Mouse (Mus musculus) myocyte (in vitro differentiated cells): Measurements from ENCODE around the gene Gm9903. TPM values are rescaled to one million over a fixed set of nuclear protein-coding genes. Genes with fewer than 3 reads are reported as not detected.

Experiments used
- H3K27me3 ChIP-seq: one replicate; pipeline ENCODE4 v1.6.1; 2011; ENCODE audit not compliant: control insufficient read depth, insufficient read depth, insufficient read length
- H3K36me3 ChIP-seq: one replicate; pipeline ENCODE4 v1.6.1; 2011; ENCODE audit not compliant: control insufficient read depth, insufficient read depth
- H3K4me2 ChIP-seq: one replicate; pipeline ENCODE4 v1.6.1; 2011; ENCODE audit warnings: low read depth, control low read depth
- H3K4me3 ChIP-seq: one replicate; pipeline ENCODE4 v1.5.1; 2011; ENCODE audit warnings: mild to moderate bottlenecking, control low read depth, moderate library complexity
- H3K79me2 ChIP-seq: one replicate; pipeline ENCODE4 v1.6.1; 2011; ENCODE audit not compliant: control insufficient read depth, insufficient read depth
- H3ac ChIP-seq: one replicate; pipeline ENCODE4 v1.6.1; 2011; ENCODE audit not compliant: control insufficient read depth, insufficient read length
- CEBPB ChIP-seq: IDR thresholded peaks from 2 replicates; pipeline ENCODE4 v1.6.1; 2011; ENCODE audit warnings: mild to moderate bottlenecking, moderate library complexity; ENCODE audit not compliant: poor library complexity, insufficient read depth, severe bottlenecking
- E2F4 ChIP-seq: IDR thresholded peaks from one replicate; pipeline ENCODE4 v1.6.1; 2011; ENCODE audit warnings: mild to moderate bottlenecking, control low read depth, moderate library complexity; ENCODE audit not compliant: insufficient read depth
- MAX ChIP-seq: IDR thresholded peaks from one replicate; pipeline ENCODE4 v1.6.1; 2011; ENCODE audit warnings: low read depth, mild to moderate bottlenecking, control low read depth
- MYOD1 ChIP-seq, 3 experiments: IDR thresholded peaks; one replicate each; pipeline ENCODE4 v1.6.1; 2011; ENCODE audit warnings: control low read depth in 2 of 3, low read depth in 2 of 3, mild to moderate bottlenecking in 2 of 3, moderate library complexity in 1 of 3; ENCODE audit not compliant: insufficient read length in 2 of 3, control insufficient read depth in 1 of 3
- MYOG ChIP-seq, 3 experiments: IDR thresholded peaks; one replicate each; pipeline ENCODE4 v1.6.1; 2011; ENCODE audit warnings: control low read depth in 2 of 3, low read depth in 2 of 3, mild to moderate bottlenecking in 2 of 3; ENCODE audit not compliant: insufficient read length in 2 of 3, control insufficient read depth in 1 of 3, insufficient read depth in 1 of 3
- POLR2A ChIP-seq: IDR thresholded peaks from one replicate; pipeline ENCODE4 v1.6.1; 2011; ENCODE audit warnings: low read depth, mild to moderate bottlenecking, control low read depth, moderate library complexity; ENCODE audit not compliant: insufficient read length
- POLR2AphosphoS2 ChIP-seq: IDR thresholded peaks from one replicate; pipeline ENCODE4 v1.6.1; 2011; ENCODE audit warnings: low read depth, control low read depth; ENCODE audit not compliant: insufficient read length
- REST ChIP-seq: IDR thresholded peaks from one replicate; pipeline ENCODE4 v1.6.1; 2011; ENCODE audit warnings: mild to moderate bottlenecking, control low read depth, moderate library complexity; ENCODE audit not compliant: insufficient read depth, insufficient read length
- SRF ChIP-seq: IDR thresholded peaks from one replicate; pipeline ENCODE4 v1.6.1; 2011; ENCODE audit warnings: low read depth; ENCODE audit not compliant: control insufficient read depth, insufficient read length
- TCF12 ChIP-seq: IDR thresholded peaks from one replicate; pipeline ENCODE4 v1.6.1; 2011; ENCODE audit warnings: mild to moderate bottlenecking, control low read depth; ENCODE audit not compliant: poor library complexity, insufficient read depth, severe bottlenecking
- TCF3 ChIP-seq: IDR thresholded peaks from one replicate; pipeline ENCODE4 v1.6.1; 2011; ENCODE audit warnings: low read depth, control low read depth; ENCODE audit not compliant: insufficient read length
- USF1 ChIP-seq: IDR thresholded peaks from one replicate; pipeline ENCODE4 v1.6.1; 2011; ENCODE audit warnings: low read depth, mild to moderate bottlenecking, control low read depth, moderate library complexity
- polyA plus RNA-seq: library from polyadenylated mRNA; unstranded; fragments of >200 nt; fragmentation: generic; extraction: Trizol; gene quantifications from one replicate; pipeline ENCODE4 v1.2.1, GENCODE M21; 2012; ENCODE audit warnings: missing spikeins

Gene Gm9903
- polyA plus RNA-seq = 0.25 TPM

- Histone ChIP-seq H3K36me3 (no peaks in the 10 kb centered on the region), H3ac (peak within 1 kb of the TSS; percentile 65), H3K4me2 (peak within 1 kb of the TSS; percentile 97), H3K27me3 (no peaks in the 10 kb centered on the region), H3K4me3 (peak within 1 kb of the TSS; percentile 60), H3K79me2 (peaks cover 43% of the 10 kb centered on the region)
- no peak for TF ChIP-seq MYOD1 (IDR thresholded peaks at IDR 0.05; ENCODE audit: control insufficient read depth in 1 of 3, insufficient read length in 2 of 3, low read depth in 2 of 3)
- peak in 2 of 3 experiments; percentile 2 to 36 for TF ChIP-seq MYOG (IDR thresholded peaks at IDR 0.05; ENCODE audit: control insufficient read depth in 1 of 3, insufficient read depth in 1 of 3, insufficient read length in 2 of 3, low read depth in 2 of 3)
- TF ChIP-seq CEBPB = no peak
- TF ChIP-seq TCF12 = no peak
- peak; percentile 47 for TF ChIP-seq SRF
- TF ChIP-seq REST = peak; percentile 16
- peak; percentile 2 for TF ChIP-seq USF1
- TF ChIP-seq POLR2AphosphoS2 = peak; percentile 99
- TF ChIP-seq POLR2A = peak; percentile 98
- TF ChIP-seq TCF3 = no peak
- no peak for TF ChIP-seq MAX
- TF ChIP-seq E2F4 = no peak
Observed at GRCm38 (mm10) chr5:33629301-33629987, at the start of gene Gm9903, which contains the start of gene Fam53a. Gm9903 (plus strand) TSS chr5:33629925. Fam53a (minus strand) TSS chr5:33629635.

GRCm38 (mm10) chr5:33580336-33580735 is 49.4 kb upstream of the Gm9903 start:
- no peak overlapping the region for H3K4me3 ChIP-seq
- no peak overlapping the region for H3ac ChIP-seq
- H3K79me2 ChIP-seq = no peaks in the 10 kb centered on the region
- H3K27me3 ChIP-seq = peaks cover 17% of the 10 kb centered on the region
- no peaks in the 10 kb centered on the region for H3K36me3 ChIP-seq
- TF ChIP-seq POLR2AphosphoS2 = no peak
- no peak for TF ChIP-seq CEBPB
- no peak for TF ChIP-seq TCF3
- H3K4me2 ChIP-seq = no peak overlapping the region

GRCm38 (mm10) chr5:33587498-33588058 is 42.1 kb upstream of the Gm9903 start:
- H3K4me2 ChIP-seq = no peak overlapping the region
- H3K36me3 ChIP-seq = no peaks in the 10 kb centered on the region
- H3ac ChIP-seq = no peak overlapping the region
- no peak overlapping the region for H3K4me3 ChIP-seq
- H3K79me2 ChIP-seq = no peaks in the 10 kb centered on the region
- peaks cover 35% of the 10 kb centered on the region for H3K27me3 ChIP-seq
- TF ChIP-seq POLR2A = no peak
- TF ChIP-seq TCF12 = no peak
- TF ChIP-seq TCF3 = no peak
- no peak for TF ChIP-seq MAX
- no peak for TF ChIP-seq REST
- TF ChIP-seq E2F4 = no peak
- no peak for TF ChIP-seq POLR2AphosphoS2
- TF ChIP-seq USF1 = no peak
- no peak for TF ChIP-seq SRF
- no peak for TF ChIP-seq MYOG (IDR thresholded peaks at IDR 0.05; ENCODE audit: control insufficient read depth in 1 of 3, insufficient read depth in 1 of 3, insufficient read length in 2 of 3, low read depth in 2 of 3)
- no peak for TF ChIP-seq MYOD1 (IDR thresholded peaks at IDR 0.05; ENCODE audit: control insufficient read depth in 1 of 3, insufficient read length in 2 of 3, low read depth in 2 of 3)
- TF ChIP-seq CEBPB = no peak

DNA sequence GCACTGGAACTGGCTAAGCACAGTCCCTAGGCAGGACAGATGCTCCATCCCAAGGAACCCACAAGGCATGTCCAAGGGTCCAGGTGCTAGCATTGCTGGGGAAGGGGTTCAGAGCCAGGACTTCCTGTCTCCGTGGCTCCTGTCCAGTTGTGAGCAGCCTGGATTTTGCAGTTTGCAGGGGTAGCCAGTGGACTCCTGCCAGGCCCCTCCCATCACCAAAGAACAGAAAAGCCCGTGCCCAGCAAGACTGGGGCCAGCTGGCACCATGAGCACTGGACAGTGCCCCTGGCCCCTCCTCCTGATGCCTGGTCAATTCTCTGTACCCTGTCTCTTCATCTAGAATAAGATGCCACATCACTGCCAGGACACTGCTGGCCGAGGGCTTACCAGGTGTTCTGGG is 41.7 kb upstream of the Gm9903 start:
- Histone ChIP-seq H3K79me2 (no peaks in the 10 kb centered on the region), H3K36me3 (no peaks in the 10 kb centered on the region), H3K27me3 (peaks cover 35% of the 10 kb centered on the region), H3K4me2 (no peak overlapping the region), H3ac (no peak overlapping the region), H3K4me3 (no peak overlapping the region)
- TF ChIP-seq MYOG (IDR thresholded peaks at IDR 0.05; ENCODE audit: control insufficient read depth in 1 of 3, insufficient read depth in 1 of 3, insufficient read length in 2 of 3, low read depth in 2 of 3) (no peak), E2F4 (no peak), REST (no peak), TCF3 (no peak), MAX (no peak), POLR2AphosphoS2 (no peak), CEBPB (no peak), SRF (no peak), POLR2A (no peak), MYOD1 (IDR thresholded peaks at IDR 0.05; ENCODE audit: control insufficient read depth in 1 of 3, insufficient read length in 2 of 3, low read depth in 2 of 3) (no peak), TCF12 (no peak), USF1 (no peak)

DNA sequence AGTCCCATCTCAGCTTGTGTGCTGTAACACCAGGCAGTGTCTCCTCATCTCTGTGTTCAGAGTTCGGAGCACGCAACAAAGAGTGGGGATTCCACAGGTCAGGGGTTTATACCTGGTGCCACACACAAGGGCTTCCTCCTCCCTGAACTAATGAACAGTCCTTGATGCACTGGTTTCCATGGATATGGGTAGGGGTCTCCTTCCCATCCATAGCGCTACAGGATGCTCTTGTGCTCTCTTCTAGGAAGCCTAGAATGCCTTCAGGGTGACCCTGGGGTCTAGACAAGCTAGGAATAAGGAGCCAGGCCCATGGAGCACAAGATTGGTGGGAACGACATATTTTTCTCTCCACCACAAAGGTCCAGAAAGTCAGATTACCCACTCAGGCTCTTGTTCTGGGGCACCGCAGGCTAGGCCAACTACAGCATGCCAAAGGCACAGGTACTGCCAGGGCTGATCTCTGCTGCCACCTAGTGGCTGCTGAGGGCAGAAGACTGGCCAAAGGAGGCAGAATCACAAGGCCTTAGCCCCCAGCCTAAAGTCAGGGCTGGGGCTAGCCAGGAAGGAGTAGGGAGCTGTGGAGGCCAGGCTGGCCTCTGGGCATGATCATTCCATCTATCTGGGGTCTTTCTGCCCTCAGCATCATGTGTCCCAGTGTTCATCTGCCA is 40.4 kb upstream of the Gm9903 start:
- Histone ChIP-seq H3K4me3 (no peak overlapping the region), H3K79me2 (no peaks in the 10 kb centered on the region), H3K4me2 (no peak overlapping the region), H3ac (no peak overlapping the region), H3K36me3 (no peaks in the 10 kb centered on the region), H3K27me3 (peaks cover 35% of the 10 kb centered on the region)
- no peak for TF ChIP-seq CEBPB
- no peak for TF ChIP-seq REST
- no peak for TF ChIP-seq E2F4
- no peak for TF ChIP-seq POLR2A
- TF ChIP-seq MYOD1 (IDR thresholded peaks at IDR 0.05; ENCODE audit: control insufficient read depth in 1 of 3, insufficient read length in 2 of 3, low read depth in 2 of 3) = no peak
- no peak for TF ChIP-seq USF1
- TF ChIP-seq MYOG (IDR thresholded peaks at IDR 0.05; ENCODE audit: control insufficient read depth in 1 of 3, insufficient read depth in 1 of 3, insufficient read length in 2 of 3, low read depth in 2 of 3) = no peak
- TF ChIP-seq TCF12 = no peak
- no peak for TF ChIP-seq TCF3
- no peak for TF ChIP-seq POLR2AphosphoS2
- no peak for TF ChIP-seq SRF
- no peak for TF ChIP-seq MAX
